Comparison of ENCODE assay signal across 9 mouse cellular contexts in the genomic region with DNA sequence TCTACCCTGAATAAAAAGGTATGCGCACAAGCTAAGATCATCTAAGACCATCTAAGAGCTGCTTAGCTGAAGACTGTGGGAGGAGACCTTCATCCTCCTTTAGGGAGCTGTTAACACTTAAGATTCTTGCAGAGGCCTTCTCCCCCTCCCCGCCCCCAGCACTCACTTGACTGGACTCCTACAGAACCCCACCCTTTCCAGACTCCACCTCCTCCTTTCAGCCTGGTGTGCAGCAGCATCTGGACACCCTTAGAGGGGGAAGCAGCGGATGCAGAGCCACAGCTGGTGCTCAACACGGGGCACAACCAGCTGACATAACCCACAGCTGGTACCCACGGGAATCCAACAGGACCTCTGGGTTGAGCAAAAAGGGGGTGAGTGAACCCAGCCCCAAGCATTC. TPM values are rescaled to one million over a fixed set of nuclear protein-coding genes. Genes with fewer than 3 reads are reported as not detected.
DNase-seq lines count a peak whose midpoint lies in the region; ATAC-seq and TF ChIP-seq lines count a peak whose summit lies in the region.
"Had no signal": no experiment of that assay in that cellular context is flagged by ENCODE, and none has a peak within 500 bp of the region (broad histone marks: within the 10 kb centered on the region; RNA-seq: fewer than 3 reads in every experiment).

No protein-coding gene starts in this region.

- 50% methylated on average over 5 of the region's 5 CpGs for WGBS in thymus, adult 2 months
- WGBS in liver, postnatal 0 days (ENCODE audit: insufficient replicate concordance): 77% methylated on average over 5 of the region's 5 CpGs
- WGBS in midbrain, embryonic 15.5 days: 80% methylated on average over 5 of the region's 5 CpGs

- no peak overlapping the region for H3K4me2 ChIP-seq in liver, postnatal 0 days (ENCODE audit: low read depth, low read length)
- no peak overlapping the region for H3K4me2 ChIP-seq in midbrain, embryonic 15.5 days

- H3K9ac ChIP-seq in liver, postnatal 0 days (replicated peaks): no peak overlapping the region
- no peak overlapping the region for H3K9ac ChIP-seq in midbrain, embryonic 15.5 days

- no peak overlapping the region for H3K4me3 ChIP-seq in thymus, adult 2 months (ENCODE audit: control insufficient read depth, insufficient read depth, low read length)
- no peak overlapping the region for H3K4me3 ChIP-seq in liver, postnatal 0 days (ENCODE audit: low read depth, low read length)
- H3K4me3 ChIP-seq in midbrain, embryonic 15.5 days: no peak overlapping the region

- no peak for ATAC-seq in liver, postnatal 0 days
- no peak for ATAC-seq in midbrain, embryonic 15.5 days (replicated peaks)
- ATAC-seq in monocyte, adult 5-6 weeks (replicated peaks; ENCODE audit: insufficient number of reproducible peaks, low FRiP score, low TSS enrichment, poor library complexity, severe bottlenecking): no peak

- no peaks in the 10 kb centered on the region for H3K27me3 ChIP-seq in thymus, adult 2 months (ENCODE audit: control insufficient read depth, insufficient read depth, low read length)
- H3K27me3 ChIP-seq in liver, postnatal 0 days (ENCODE audit: insufficient read depth, low read length): no peaks in the 10 kb centered on the region
- no peaks in the 10 kb centered on the region for H3K27me3 ChIP-seq in midbrain, embryonic 15.5 days (replicated peaks)

- no peak for TF ChIP-seq POLR2A in thymus, adult 2 months (IDR thresholded peaks at IDR 0.05; ENCODE audit: control insufficient read depth, extremely low read depth, insufficient read depth, low read length, poor library complexity)

- H3K4me1 ChIP-seq in thymus, adult 2 months (replicated peaks; ENCODE audit: control insufficient read depth, insufficient read depth, low read length): peaks cover 11% of the 10 kb centered on the region
- H3K4me1 ChIP-seq in liver, postnatal 0 days (ENCODE audit: insufficient read depth): peaks cover 23% of the 10 kb centered on the region
- no peaks in the 10 kb centered on the region for H3K4me1 ChIP-seq in midbrain, embryonic 15.5 days

- no peak for TF ChIP-seq EP300 in liver, postnatal 0 days (IDR thresholded peaks at IDR 0.05; ENCODE audit: low read depth)

- H3K27ac ChIP-seq in thymus, adult 2 months (ENCODE audit: control insufficient read depth, insufficient read depth, low read length): no peak overlapping the region
- H3K27ac ChIP-seq in liver, postnatal 0 days (ENCODE audit: low read depth): peak overlapping the region; percentile 80
- H3K27ac ChIP-seq in midbrain, embryonic 15.5 days: no peak overlapping the region

- no peaks in the 10 kb centered on the region for H3K36me3 ChIP-seq in thymus, adult 2 months (ENCODE audit: control insufficient read depth, insufficient read depth, low read length)
- H3K36me3 ChIP-seq in liver, postnatal 0 days (replicated peaks; ENCODE audit: insufficient read depth, low read length): no peaks in the 10 kb centered on the region
- H3K36me3 ChIP-seq in midbrain, embryonic 15.5 days (replicated peaks): no peaks in the 10 kb centered on the region

- no peak for TF ChIP-seq CTCF in thymus, adult 2 months (IDR thresholded peaks at IDR 0.05; ENCODE audit: borderline replicate concordance, control insufficient read depth, extremely low read depth, insufficient read depth, low read length, poor library complexity)
- TF ChIP-seq CTCF in liver, postnatal 0 days (IDR thresholded peaks at IDR 0.05; ENCODE audit: low read depth): no peak

- DNase-seq in thymus, postnatal 14 days: peak; percentile 26
- no peak for DNase-seq in thymus, adult 2 months
- peak; percentile 64 for DNase-seq in kidney, adult 9 months
- DNase-seq in liver, postnatal 0 days: peak; percentile 37
- DNase-seq in yolk sac, embryonic 10.5 days (ENCODE audit: low spot score): peak; percentile 78
- DNase-seq in gastrocnemius, postnatal 10 days: no peak
- DNase-seq: layer of hippocampus, adult 9-11 months had no signal

- H3K9me3 ChIP-seq in liver, postnatal 0 days (ENCODE audit: low read length): no peaks in the 10 kb centered on the region
- no peaks in the 10 kb centered on the region for H3K9me3 ChIP-seq in midbrain, embryonic 15.5 days

RNA-seq across cellular contexts. Expression of a gene that starts 25.3 kb away (rescaled TPM):
- 45.4 and 47.2 TPM in 2 replicates for polyA plus RNA-seq in thymus, adult 2 months (2012; rRNA removed)
- polyA plus RNA-seq in liver, postnatal 0 days (2015; fragmentation: Nextera tagmentation; extraction: Ambion mirVana): 86.9 and 90.7 TPM in 2 replicates
- polyA plus RNA-seq in midbrain, embryonic 15.5 days (2015; fragmentation: Nextera tagmentation; extraction: Ambion mirVana): 179 and 194 TPM in 2 replicates
- 100 to 1,000 TPM; 280 to 305 TPM for total RNA-seq in gastrocnemius, postnatal 10 days (2021)
- total RNA-seq in monocyte, adult 5-6 weeks (2017): 236 to 464 TPM (median 357 TPM) in 3 replicates

Comparison
In these comparisons a context has a peak if more than half of its experiments do, and no peak if none do; other contexts are left out.
1. DNase-seq: peak in thymus, postnatal 14 days (single experiment), kidney, adult 9 months (single experiment), liver, postnatal 0 days (single experiment) and yolk sac, embryonic 10.5 days (single experiment); none in thymus, adult 2 months (single experiment) and gastrocnemius, postnatal 10 days (single experiment).